Mouse (Mus musculus) liver, embryonic 16.5 days (tissue): Measurements from ENCODE around the gene Ppp1r13l. TPM values are rescaled to one million over a fixed set of nuclear protein-coding genes. Genes with fewer than 3 reads are reported as not detected.

Experiments
- ATAC-seq: fragments of 200-750 bp; cut with Nextera tagmentation; 2 replicates; pipeline ENCODE4 v1.8.0; 2017; ENCODE audit warnings: low read depth, mild to moderate bottlenecking, moderate number of reproducible peaks, moderate library complexity
- H3K27ac ChIP-seq: fragments of 300-500 bp; sonication (generic); 2 replicates; pipeline ENCODE4 v1.5.1; 2014; ENCODE audit warnings: mild to moderate bottlenecking, low read length
- H3K27me3 ChIP-seq: fragments of 300-500 bp; sonication (generic); 2 replicates; pipeline ENCODE4 v1.6.1; 2014; ENCODE audit warnings: low read depth, low read length, mixed read lengths; ENCODE audit not compliant: control insufficient read depth, insufficient read depth
- H3K36me3 ChIP-seq: fragments of 300-500 bp; sonication (generic); 2 replicates; pipeline ENCODE4 v1.6.1; 2014; ENCODE audit warnings: mild to moderate bottlenecking; ENCODE audit not compliant: control insufficient read depth, insufficient read depth
- H3K4me1 ChIP-seq: fragments of 300-500 bp; sonication (generic); 2 replicates; pipeline ENCODE4 v1.6.1; 2014; ENCODE audit warnings: low read depth, low read length, mixed read lengths; ENCODE audit not compliant: control insufficient read depth
- H3K4me2 ChIP-seq: fragments of 300-500 bp; sonication (generic); 2 replicates; pipeline ENCODE4 v1.6.1; 2014; ENCODE audit warnings: low read depth, low read length, mixed read lengths
- H3K4me3 ChIP-seq: fragments of 300-500 bp; sonication (generic); 2 replicates; pipeline ENCODE4 v1.5.1; 2014; ENCODE audit warnings: low read depth, mild to moderate bottlenecking, low read length
- H3K9ac ChIP-seq: fragments of 300-500 bp; sonication (generic); 2 replicates; pipeline ENCODE4 v1.6.1; 2014; ENCODE audit warnings: low read depth, low read length
- H3K9me3 ChIP-seq: fragments of 300-500 bp; sonication (generic); replicated peaks from 2 replicates; pipeline ENCODE4 v1.6.1; 2016; ENCODE audit warnings: low read length; ENCODE audit not compliant: control insufficient read depth
- whole genome bisulfite sequencing: fragments of 180-500 bp; shearing (Covaris S2); extraction: QIAGEN DNeasy Blood & Tissue Kit; methylation state at CpG from one replicate; pipeline ENCODE4 v1.1.7; 2014; ENCODE audit not compliant: insufficient replicate concordance; 5-methylcytosine and 5-hydroxymethylcytosine counted together
- polyA plus RNA-seq: library from polyadenylated mRNA; unstranded; fragments of >200 nt; fragmentation: Nextera tagmentation; extraction: Ambion mirVana; gene quantifications from 2 replicates; pipeline ENCODE4 v1.2.1, GENCODE M21; 2015

Ppp1r13l gene
- polyA plus RNA-seq, 1 experiment from 2014 or later = 0.85 TPM

DNA sequence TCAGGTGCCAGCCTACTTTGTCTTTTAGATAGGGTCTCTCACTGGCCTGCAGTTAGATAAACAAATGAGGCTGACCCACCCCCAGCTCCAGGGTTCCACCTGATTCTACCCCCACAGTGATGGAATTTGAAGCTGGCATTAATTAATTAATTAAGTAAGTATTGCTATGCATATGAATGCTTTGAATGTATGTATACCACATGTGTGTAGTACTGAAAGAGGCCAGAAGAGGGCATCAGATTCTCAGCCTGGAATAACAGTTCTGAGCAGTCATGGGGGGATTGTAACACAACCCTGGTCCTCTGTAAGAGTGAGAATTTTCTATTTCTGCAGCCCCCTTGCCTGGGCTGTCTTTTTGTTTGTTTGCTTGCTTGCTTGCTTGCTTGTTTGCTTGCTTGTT, 31.1 kb upstream of the Ppp1r13l start:
- Histone ChIP-seq H3K4me2 (no peak overlapping the region), H3K9me3 (0 out of 2 replicates have a peak, but pooled peaks cover 3% of the 10 kb centered on the region), H3K27me3 (peaks cover 15% of the 10 kb centered on the region), H3K27ac (no peak overlapping the region), H3K4me3 (no peak overlapping the region), H3K4me1 (peaks cover 30% of the 10 kb centered on the region), H3K9ac (no peak overlapping the region), H3K36me3 (no peaks in the 10 kb centered on the region)
- ATAC-seq = no peak

DNA sequence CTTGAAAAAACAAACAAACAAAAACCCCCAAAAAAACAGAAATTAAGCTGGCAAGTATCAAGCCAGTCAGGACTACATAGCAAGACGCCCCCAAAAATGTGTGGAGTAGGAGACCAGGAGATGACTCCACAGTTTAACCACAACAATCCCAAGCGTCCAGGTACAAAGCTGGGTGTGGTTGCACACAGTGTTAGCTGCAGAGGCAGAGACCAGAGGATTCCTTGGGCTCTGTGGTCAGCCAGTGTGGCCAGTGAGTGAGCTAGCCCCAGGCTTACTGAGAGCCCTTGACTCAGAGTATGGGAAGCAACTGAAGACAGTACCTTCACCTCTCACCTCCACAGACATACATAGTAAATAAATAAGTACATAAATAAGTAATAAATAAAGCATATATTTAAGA, 27.6 kb upstream of the Ppp1r13l start:
- Histone ChIP-seq H3K27me3 (peaks cover 11% of the 10 kb centered on the region), H3K9ac (no peak overlapping the region), H3K4me1 (peaks cover 15% of the 10 kb centered on the region), H3K4me2 (no peak overlapping the region), H3K4me3 (no peak overlapping the region), H3K36me3 (no peaks in the 10 kb centered on the region), H3K9me3 (0 out of 2 replicates have a peak, but pooled peaks cover 3% of the 10 kb centered on the region), H3K27ac (no peak overlapping the region)
- 38% methylated on average over 2 of the region's 2 CpGs for WGBS
- no peak for ATAC-seq

DNA sequence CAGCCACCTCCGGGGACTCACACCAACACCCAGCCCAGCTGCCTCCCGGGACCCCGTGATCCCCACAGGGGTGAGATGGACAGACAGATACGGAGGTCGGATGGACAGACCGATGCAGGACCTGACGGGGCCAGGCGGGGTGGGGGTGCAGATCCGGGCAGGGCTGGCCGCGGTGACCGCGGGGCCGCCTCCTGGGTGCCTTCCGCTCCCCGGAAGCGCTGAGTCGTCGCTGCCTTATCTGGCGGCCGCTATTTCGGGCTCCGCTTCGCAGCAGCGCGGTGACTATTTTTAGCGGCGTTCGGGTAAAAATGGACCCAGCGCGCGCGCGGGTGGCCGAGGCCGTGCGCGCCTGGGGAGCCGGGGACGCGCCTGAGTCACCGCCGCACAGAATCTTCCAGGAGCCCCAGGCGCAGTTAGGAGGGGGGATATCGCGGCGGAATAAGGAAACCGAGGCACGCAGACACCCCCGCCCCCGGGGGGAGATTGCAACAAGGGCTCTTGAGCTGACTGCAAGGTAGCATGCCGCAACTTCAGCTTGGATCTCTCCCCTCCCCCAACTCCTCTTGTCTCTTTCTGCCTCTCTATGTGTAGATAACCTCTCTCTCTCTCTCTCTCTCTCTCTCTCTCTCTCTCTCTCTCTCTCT, 26.7 kb upstream of the Ppp1r13l start:
- H3K36me3 ChIP-seq = no peaks in the 10 kb centered on the region
- H3K4me3 ChIP-seq = peak overlapping the region; percentile 66
- H3K27ac ChIP-seq = peak overlapping the region; percentile 59; the same call in 1 of the 2 replicates
- H3K4me2 ChIP-seq = peak overlapping the region; percentile 81
- H3K9ac ChIP-seq = peak overlapping the region; percentile 61
- H3K4me1 ChIP-seq = peaks cover 6% of the 10 kb centered on the region
- WGBS = under 1% methylated on average over 52 of the region's 52 CpGs
- peak; percentile 60 for ATAC-seq
- H3K9me3 ChIP-seq = 0 out of 2 replicates have a peak, but pooled peaks cover 3% of the 10 kb centered on the region
- peaks cover 7% of the 10 kb centered on the region for H3K27me3 ChIP-seq

DNA sequence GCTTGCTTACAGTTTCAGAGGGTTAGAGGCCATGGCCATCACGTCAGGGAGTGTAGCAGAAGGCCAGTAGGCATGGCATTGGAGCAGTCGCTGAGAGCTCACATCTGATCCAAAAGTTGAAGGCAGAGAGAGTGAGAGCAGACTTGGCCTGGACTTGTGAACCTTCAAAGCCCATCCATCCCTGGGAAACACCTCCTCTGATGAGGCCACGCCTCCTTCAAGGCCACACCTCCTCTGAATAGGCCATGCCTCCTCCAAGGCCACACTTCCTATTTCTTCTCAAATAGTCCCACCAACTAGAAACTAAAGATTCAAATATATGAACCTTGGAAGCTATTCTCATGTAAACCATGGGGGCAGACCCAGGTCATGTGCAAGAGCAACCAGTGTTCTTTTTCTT, 24.0 kb upstream of the Ppp1r13l start:
- H3K36me3 ChIP-seq = no peaks in the 10 kb centered on the region
- no peak overlapping the region for H3K4me3 ChIP-seq
- no peak overlapping the region for H3K9ac ChIP-seq
- ATAC-seq = peak; percentile 45; the same call in 1 of the 2 replicates
- H3K27me3 ChIP-seq = peaks cover 7% of the 10 kb centered on the region
- 29% methylated on average over 3 of the region's 3 CpGs for WGBS
- H3K27ac ChIP-seq = no peak overlapping the region
- H3K4me1 ChIP-seq = peaks cover 8% of the 10 kb centered on the region; the same call in 1 of the 2 replicates
- no peaks in the 10 kb centered on the region for H3K9me3 ChIP-seq
- H3K4me2 ChIP-seq = no peak overlapping the region

DNA sequence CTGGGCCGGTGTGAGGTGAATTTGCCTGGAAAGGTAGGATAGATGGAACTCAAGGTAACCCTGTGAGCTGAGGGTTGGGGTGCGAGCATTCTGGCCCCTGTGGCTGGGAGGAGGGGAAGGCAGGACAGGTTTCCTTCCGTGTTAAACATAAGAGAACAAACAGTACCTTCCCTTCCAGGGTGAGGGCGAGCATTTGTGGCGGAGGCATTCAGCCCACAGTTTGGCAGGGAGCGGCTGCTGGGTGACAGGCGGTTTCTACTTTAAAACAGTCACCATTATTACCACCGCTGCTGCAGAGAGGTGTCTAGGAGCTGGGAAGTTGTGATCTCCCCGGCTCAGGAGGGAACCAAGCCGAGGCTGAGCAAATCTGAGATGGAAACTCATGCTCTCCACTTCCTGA, 22.4 kb upstream of the Ppp1r13l start:
- peaks cover 20% of the 10 kb centered on the region for H3K27me3 ChIP-seq
- no peak overlapping the region for H3K4me3 ChIP-seq
- no peak overlapping the region for H3K4me2 ChIP-seq
- H3K36me3 ChIP-seq = no peaks in the 10 kb centered on the region
- H3K9me3 ChIP-seq = no peaks in the 10 kb centered on the region
- H3K9ac ChIP-seq = no peak overlapping the region
- H3K27ac ChIP-seq = no peak overlapping the region
- no peak for ATAC-seq
- peaks cover 12% of the 10 kb centered on the region for H3K4me1 ChIP-seq
- 43% methylated on average over 10 of the region's 10 CpGs for WGBS

DNA sequence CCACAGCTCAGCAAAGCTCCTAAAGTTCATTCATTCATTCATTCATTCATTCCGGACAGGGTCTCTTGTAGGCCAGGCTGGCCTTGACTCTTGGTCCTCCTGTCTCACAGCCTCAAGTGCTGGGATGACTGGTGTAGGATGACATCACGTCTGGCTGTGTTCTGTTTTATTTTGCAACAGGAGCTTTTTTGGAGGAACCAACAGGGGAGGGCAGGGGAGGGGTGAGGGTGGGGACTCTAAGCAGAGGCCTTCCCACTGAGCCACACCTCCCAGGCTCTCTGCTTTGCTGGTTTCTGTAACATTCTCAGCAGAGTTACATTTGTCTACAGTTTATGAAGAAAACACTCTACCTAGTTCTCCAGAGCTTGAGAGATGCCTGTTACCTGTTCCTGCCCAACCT, 21.5 kb upstream of the Ppp1r13l start:
- Histone ChIP-seq H3K27ac (no peak overlapping the region), H3K36me3 (no peaks in the 10 kb centered on the region), H3K9ac (no peak overlapping the region), H3K4me1 (peaks cover 11% of the 10 kb centered on the region), H3K4me3 (no peak overlapping the region), H3K4me2 (no peak overlapping the region), H3K9me3 (no peaks in the 10 kb centered on the region), H3K27me3 (peaks cover 24% of the 10 kb centered on the region)
- whole genome bisulfite sequencing = 39% methylated on average over 2 of the region's 2 CpGs
- 0 out of 2 replicates have a peak, but pooled peaks have one; percentile 17 for ATAC-seq

DNA sequence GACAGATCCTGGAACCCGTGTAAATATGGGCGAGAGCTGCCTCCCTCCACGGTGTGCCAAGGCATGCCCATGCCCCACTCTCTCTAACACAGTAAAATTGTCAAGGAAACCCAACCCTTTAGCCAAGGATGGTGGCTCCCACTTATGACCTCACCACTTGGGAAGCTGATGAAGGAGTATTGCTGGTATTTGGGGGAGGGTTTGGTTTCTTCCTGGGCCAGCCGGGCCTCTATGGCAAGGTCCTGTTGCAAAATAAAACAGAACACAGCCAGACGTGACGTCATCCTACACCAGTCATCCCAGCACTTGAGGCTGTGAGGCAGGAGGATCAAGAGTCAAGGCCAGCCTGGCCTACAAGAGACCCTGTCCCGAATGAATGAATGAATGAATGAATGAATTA, 21.0 kb upstream of the Ppp1r13l start:
- Histone ChIP-seq H3K27me3 (peaks cover 24% of the 10 kb centered on the region), H3K4me3 (no peak overlapping the region), H3K4me1 (peaks cover 11% of the 10 kb centered on the region), H3K9ac (no peak overlapping the region), H3K27ac (no peak overlapping the region), H3K36me3 (no peaks in the 10 kb centered on the region), H3K4me2 (no peak overlapping the region), H3K9me3 (no peaks in the 10 kb centered on the region)
- ATAC-seq = no peak
- WGBS = 48% methylated on average over 7 of the region's 7 CpGs

DNA sequence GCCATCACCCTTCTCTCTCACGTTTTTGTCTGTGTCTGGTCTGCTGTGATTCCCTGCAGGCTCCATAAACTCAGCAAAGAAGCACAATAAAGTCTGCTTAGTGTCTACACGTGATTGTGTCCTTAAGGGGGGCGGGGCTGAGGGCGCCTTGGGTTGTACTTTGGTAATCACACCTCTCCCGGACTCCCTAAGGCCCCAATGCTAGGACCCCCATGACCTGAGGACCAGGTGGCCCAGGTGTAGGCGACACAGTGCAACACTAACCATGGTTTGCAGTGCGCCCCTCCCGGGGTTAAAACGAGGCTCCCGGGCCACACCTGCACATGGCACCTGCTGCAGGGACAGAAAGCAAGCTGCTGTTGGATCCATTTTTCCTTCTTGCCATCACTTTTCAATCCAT, 18.3 kb upstream of the Ppp1r13l start:
- no peaks in the 10 kb centered on the region for H3K9me3 ChIP-seq
- peaks cover 23% of the 10 kb centered on the region for H3K4me1 ChIP-seq
- H3K27me3 ChIP-seq = peaks cover 24% of the 10 kb centered on the region
- H3K27ac ChIP-seq = no peak overlapping the region
- no peak for ATAC-seq
- H3K4me3 ChIP-seq = no peak overlapping the region
- WGBS = 22% methylated on average over 10 of the region's 10 CpGs
- H3K36me3 ChIP-seq = no peaks in the 10 kb centered on the region
- H3K9ac ChIP-seq = no peak overlapping the region
- H3K4me2 ChIP-seq = no peak overlapping the region

DNA sequence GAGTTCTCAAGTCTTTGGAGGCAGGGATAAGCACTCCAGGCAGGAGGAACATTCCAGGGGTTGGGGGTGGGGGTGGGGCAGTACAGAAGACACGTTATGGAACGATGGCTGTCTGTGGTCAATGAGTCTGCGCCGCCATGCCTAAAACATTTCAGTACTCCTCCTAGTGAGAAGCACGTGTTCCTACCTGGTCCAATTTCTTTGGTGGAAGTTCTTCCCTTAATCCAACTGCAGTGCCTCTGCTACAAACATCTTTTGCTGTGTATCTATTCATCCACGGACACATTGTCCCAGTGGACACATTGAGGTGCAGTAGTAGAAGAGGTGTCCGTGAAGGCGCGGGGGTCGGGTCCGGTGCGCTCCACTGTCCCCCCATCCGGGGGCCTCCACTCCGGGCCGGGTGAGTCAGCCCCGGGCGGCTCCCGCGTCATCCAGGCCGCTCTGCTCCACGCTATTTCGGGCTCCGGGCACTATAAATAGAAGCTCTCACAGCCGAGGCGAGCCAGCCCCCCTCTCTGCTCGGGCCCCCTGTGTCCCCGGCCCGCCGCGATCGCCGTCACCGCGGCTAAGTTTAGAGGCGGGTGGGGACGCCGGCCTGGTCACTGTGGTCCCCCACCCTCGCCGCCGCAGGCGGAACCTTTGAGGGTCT, 17.7 kb upstream of the Ppp1r13l start:
- Histone ChIP-seq H3K4me1 (peaks cover 23% of the 10 kb centered on the region), H3K9ac (no peak overlapping the region), H3K36me3 (no peaks in the 10 kb centered on the region), H3K27me3 (peaks cover 24% of the 10 kb centered on the region), H3K4me2 (peak overlapping the region; percentile 19; the same call in 1 of the 2 replicates), H3K9me3 (no peaks in the 10 kb centered on the region), H3K27ac (no peak overlapping the region), H3K4me3 (peak overlapping the region; percentile 35)
- ATAC-seq = no peak
- WGBS = 2% methylated on average over 41 of the region's 41 CpGs
